Mouse (Mus musculus) liver, adult 2 months (tissue): ENCODE data around the gene Dcaf10.

ENCODE experiments used
- CTCF ChIP-seq: fragments of 200-500 bp; IDR thresholded peaks from 2 replicates; pipeline ENCODE4 v1.5.1; 2011; ENCODE audit warnings: low read depth, low read length, control low read depth
- POLR2A ChIP-seq: fragments of 200-500 bp; IDR thresholded peaks from 2 replicates; pipeline ENCODE4 v1.6.1; 2011; ENCODE audit warnings: low read length, control low read depth; ENCODE audit not compliant: insufficient read depth; ENCODE audit errors: extremely low read depth

- no peak for TF ChIP-seq CTCF
- TF ChIP-seq POLR2A = no peak
Measured at GRCm38 (mm10) chr4:45407001-45407702, 65.3 kb downstream of the Dcaf10 start.
